Mouse (Mus musculus): ENCODE measurements around the gene Agrp.

Agrp gene

DNA sequence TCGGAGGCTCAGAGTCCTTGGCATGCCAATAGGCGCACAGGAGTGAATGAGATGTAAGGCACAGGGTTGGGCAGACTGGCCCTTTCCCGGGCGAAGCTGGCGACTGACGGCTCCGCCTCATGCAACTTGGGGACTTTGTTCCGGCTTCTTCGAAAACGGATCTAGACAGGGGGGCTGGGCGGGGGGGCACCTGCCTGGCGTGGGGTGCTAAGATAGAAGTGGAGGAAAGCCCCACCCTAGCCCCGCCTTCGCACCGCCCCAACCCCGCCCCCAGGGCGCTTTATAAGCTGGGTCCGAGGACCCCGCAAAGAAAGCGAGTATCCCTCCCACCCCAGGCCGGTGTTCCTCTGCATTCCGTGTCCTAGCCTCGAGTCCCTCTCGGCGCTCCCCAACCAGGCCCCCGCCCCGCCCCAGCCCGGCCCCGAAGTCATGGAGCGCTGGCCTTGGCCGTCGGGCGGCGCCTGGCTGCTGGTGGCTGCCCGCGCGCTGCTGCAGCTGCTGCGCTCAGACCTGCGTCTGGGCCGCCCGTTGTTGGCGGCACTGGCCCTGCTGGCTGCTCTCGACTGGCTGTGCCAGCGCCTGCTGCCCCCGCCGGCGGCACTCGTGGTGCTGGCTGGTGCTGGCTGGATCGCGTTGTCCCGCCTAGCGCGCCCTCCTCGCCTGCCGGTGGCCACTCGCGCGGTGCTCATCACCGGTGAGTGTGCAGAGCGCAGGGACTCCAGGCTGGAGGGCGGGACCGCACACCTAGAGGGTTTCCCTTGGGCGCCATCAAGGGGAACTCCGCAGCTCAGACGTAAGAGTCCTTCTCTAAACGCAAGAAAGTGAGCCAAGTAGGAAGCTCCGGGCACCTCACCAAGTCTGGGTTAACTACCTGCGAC lies 118.5 kb downstream of the Agrp start, which contains the start of gene Hsd11b2:
Hsd11b2 (plus strand) TSS at position 320 of the 878 bp plus-strand sequence.
- no peak for DNase-seq (ENCODE audit: low read depth)

DNA sequence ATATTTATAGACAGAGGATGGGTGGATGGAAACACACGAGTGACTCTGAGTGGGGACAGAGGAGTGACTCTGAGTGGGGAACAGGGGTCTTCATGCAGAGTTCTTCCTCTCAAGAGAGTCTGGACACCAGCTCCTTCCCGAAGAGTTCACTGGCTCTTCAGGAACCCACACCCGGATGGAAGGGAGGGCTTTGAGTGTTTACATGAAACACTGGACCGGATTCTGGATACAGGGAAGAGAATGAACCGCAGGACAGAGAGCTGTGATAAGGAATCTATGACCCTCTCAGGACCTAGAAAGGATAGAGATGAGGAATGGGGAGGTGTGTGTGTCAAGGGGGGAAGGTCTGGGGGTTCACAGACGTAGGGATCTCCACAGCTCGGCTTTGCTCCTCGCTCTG lies 119.8 kb downstream of the Agrp start:
- no peak for DNase-seq (ENCODE audit: low read depth)
